Mouse (Mus musculus) kidney, embryonic 14.5 days (tissue): Measurements from ENCODE around the gene Asb1. TPM values are rescaled to one million over a fixed set of nuclear protein-coding genes. Genes with fewer than 3 reads are reported as not detected.

Source experiments
- ATAC-seq: fragments of 200-750 bp; cut with Nextera tagmentation; 2 replicates; pipeline ENCODE4 v1.8.0; 2017; ENCODE audit warnings: moderate number of reproducible peaks, mild to moderate bottlenecking, moderate TSS enrichment, moderate library complexity; ENCODE audit not compliant: low FRiP score, low TSS enrichment
- H3K27ac ChIP-seq: fragments of 300-500 bp; sonication (generic); 2 replicates; pipeline ENCODE4 v1.5.1; 2014; ENCODE audit warnings: low read depth, mild to moderate bottlenecking, low read length, moderate library complexity, mixed read lengths
- H3K27me3 ChIP-seq: fragments of 300-500 bp; sonication (generic); 2 replicates; pipeline ENCODE4 v1.6.1; 2014; ENCODE audit warnings: mild to moderate bottlenecking, low read length; ENCODE audit not compliant: control insufficient read depth, insufficient read depth
- H3K36me3 ChIP-seq: fragments of 300-500 bp; sonication (generic); 2 replicates; pipeline ENCODE4 v1.6.1; 2014; ENCODE audit warnings: low read length, mixed read lengths; ENCODE audit not compliant: control insufficient read depth, insufficient read depth
- H3K4me1 ChIP-seq: fragments of 300-500 bp; sonication (generic); 2 replicates; pipeline ENCODE4 v1.6.1; 2014; ENCODE audit warnings: low read length, mixed read lengths; ENCODE audit not compliant: control insufficient read depth, insufficient read depth
- H3K4me2 ChIP-seq: fragments of 300-500 bp; sonication (generic); replicated peaks from 2 replicates; pipeline ENCODE4 v1.6.1; 2014; ENCODE audit warnings: low read depth, mild to moderate bottlenecking, low read length
- H3K4me3 ChIP-seq: fragments of 300-500 bp; sonication (generic); 2 replicates; pipeline ENCODE4 v1.5.1; 2014; ENCODE audit warnings: mild to moderate bottlenecking, low read length
- H3K9ac ChIP-seq: fragments of 300-500 bp; sonication (generic); 2 replicates; pipeline ENCODE4 v1.6.1; 2014; ENCODE audit warnings: low read depth, mild to moderate bottlenecking, low read length, moderate library complexity
- H3K9me3 ChIP-seq: fragments of 300-500 bp; sonication (generic); 2 replicates; pipeline ENCODE4 v1.6.1; 2016; ENCODE audit warnings: low read length; ENCODE audit not compliant: control insufficient read depth
- WGBS: fragments of 180-500 bp; shearing (Covaris S2); extraction: QIAGEN DNeasy Blood & Tissue Kit; methylation state at CpG from one replicate; pipeline ENCODE4 v1.1.7; 2014; 5-methylcytosine and 5-hydroxymethylcytosine counted together
- polyA plus RNA-seq: library from polyadenylated mRNA; unstranded; fragments of >200 nt; fragmentation: Nextera tagmentation; extraction: Ambion mirVana; gene quantifications from 2 replicates; pipeline ENCODE4 v1.2.1, GENCODE M21; 2014

The Asb1 gene
- polyA plus RNA-seq, 1 experiment from 2014 or later, result 5.9 TPM

DNA sequence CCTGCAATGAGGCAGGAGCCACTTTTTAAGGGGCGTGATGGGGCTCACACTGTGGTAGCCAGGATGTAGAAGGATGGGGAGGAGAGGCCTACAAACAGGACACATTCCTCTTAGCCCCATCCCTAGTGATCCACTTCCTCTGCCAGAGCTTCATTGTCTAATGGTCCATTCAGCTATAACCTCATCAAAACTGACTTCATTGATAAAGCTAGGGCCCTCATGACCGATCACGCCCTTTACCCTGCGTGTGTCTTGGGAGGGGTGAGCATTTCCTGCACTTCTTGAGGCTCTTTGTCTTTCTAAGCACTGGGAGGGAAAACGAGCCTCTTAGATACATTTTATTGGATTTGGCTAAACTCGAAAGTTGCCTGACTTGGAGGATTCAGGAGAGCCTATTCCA lies 66.8 kb downstream of the Asb1 start:
- Histone ChIP-seq H3K4me2 (no peak overlapping the region), H3K27me3 (peaks cover under 1% of the 10 kb centered on the region; the same call in 1 of the 2 replicates), H3K9me3 (no peaks in the 10 kb centered on the region), H3K36me3 (no peaks in the 10 kb centered on the region), H3K4me3 (no peak overlapping the region), H3K9ac (no peak overlapping the region), H3K4me1 (peaks cover 14% of the 10 kb centered on the region), H3K27ac (no peak overlapping the region)
- ATAC-seq, result no peak
- 80% methylated on average over 6 of the region's 6 CpGs for WGBS

Other genes with a start within 250 kb of the Asb1 start
- gene Scly, start 242.2 kb upstream of the Asb1 start, polyA plus RNA-seq, result 11.4 and 15.3 TPM in 2 replicates
- 0.03 TPM in 1 of 2 replicates, not detected in the other for gene Espnl, start 218.5 kb upstream of the Asb1 start, polyA plus RNA-seq
- 0.07 TPM in 1 of 2 replicates, not detected in the other for gene Klhl30, start 189.5 kb upstream of the Asb1 start, polyA plus RNA-seq
- gene Erfe, start 174.1 kb upstream of the Asb1 start, polyA plus RNA-seq, result 2.3 and 2.5 TPM in 2 replicates
- 130 and 136 TPM in 2 replicates for gene Ilkap, start 141.7 kb upstream of the Asb1 start, polyA plus RNA-seq
- 61.1 and 65.8 TPM in 2 replicates for gene Hes6, start 126.5 kb upstream of the Asb1 start, polyA plus RNA-seq
- 2.5 and 3.6 TPM in 2 replicates for gene Per2, start 81.2 kb upstream of the Asb1 start, polyA plus RNA-seq
- gene Traf3ip1, start 45.9 kb upstream of the Asb1 start, polyA plus RNA-seq, result 7.6 and 7.7 TPM in 2 replicates